Comparison of ENCODE assay signal across 18 mouse cellular contexts in the genomic region with DNA sequence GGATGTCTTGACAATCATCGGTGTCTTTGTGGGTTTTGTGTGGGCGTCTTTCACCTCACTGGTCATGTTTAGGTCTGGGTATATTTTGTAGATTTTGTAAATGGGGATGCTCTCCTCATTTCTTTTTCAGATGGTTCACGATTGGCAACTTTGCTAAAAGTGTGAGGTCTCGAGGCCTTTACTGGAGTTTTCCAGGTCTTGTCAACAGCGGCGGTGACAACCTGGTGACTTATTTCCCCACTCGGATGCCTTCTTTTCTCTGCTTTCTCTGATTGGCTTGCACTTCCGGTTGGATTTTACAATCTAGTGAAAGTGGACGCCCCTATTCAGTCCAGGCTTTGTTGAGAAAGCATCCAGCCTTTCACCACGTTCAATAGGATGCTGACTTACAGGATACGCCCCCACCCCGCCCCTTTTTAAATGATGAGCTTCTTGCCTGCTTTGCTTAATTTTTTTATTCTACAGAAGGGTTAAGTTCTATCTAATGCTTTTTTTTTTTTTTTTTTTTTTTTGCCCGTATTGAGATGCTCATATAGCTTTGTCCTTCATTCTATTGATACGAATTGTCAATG. TPM values are rescaled to one million over a fixed set of nuclear protein-coding genes. Genes with fewer than 3 reads are reported as not detected.
DNase-seq lines count a peak whose midpoint lies in the region; ATAC-seq and TF ChIP-seq lines count a peak whose summit lies in the region.
"Had no signal": no experiment of that assay in that cellular context is flagged by ENCODE, and none has a peak within 500 bp of the region (broad histone marks: within the 10 kb centered on the region; RNA-seq: fewer than 3 reads in every experiment).

No protein-coding gene starts in this region.

- 67% methylated on average over 14 of the region's 14 CpGs for WGBS in heart, postnatal 0 days

- no peaks in the 10 kb centered on the region for H3K4me1 ChIP-seq in heart, postnatal 0 days (ENCODE audit: control insufficient read depth, insufficient read depth)

- no peak for TF ChIP-seq CTCF in heart, postnatal 0 days (IDR thresholded peaks at IDR 0.05; ENCODE audit: low read depth)

- no peak for DNase-seq in heart, postnatal 0 days (ENCODE audit: low spot score)
- no peak for DNase-seq in heart, postnatal 36 days
- DNase-seq in CD4-positive helper T cell, adult 2 months (ENCODE audit: low read depth, low spot score), result peak; percentile 30
- no peak for DNase-seq in cerebellum, postnatal 36 days
- no peak for DNase-seq in ovary, adult 18-20 months (ENCODE audit: low spot score)
- DNase-seq: adrenal gland, adult 2 months; gastrocnemius, postnatal 14 days; heart, postnatal 14 days; left cerebral cortex, postnatal 4 days; lung, adult 18-20 months; spleen, adult 18-20 months had no signal

- intact Hi-C loops in heart, postnatal 36 days (cut with DNase I), result no loop called here

- no peak for ATAC-seq in heart, postnatal 0 days (ENCODE audit: insufficient read depth, low read depth)
- ATAC-seq in activated CD4-positive, CD25-positive, alpha-beta regulatory T cell, adult 4 months, result peak; percentile 71
- ATAC-seq in inflammation-experienced regulatory T-cells, adult 6 months, result peak; percentile 48
- ATAC-seq in granulocyte monocyte progenitor cell, adult 5-6 weeks (replicated peaks; ENCODE audit: poor library complexity, severe bottlenecking), result no peak
- ATAC-seq: intestine, postnatal 0 days had no signal

- H3K4me2 ChIP-seq in heart, postnatal 0 days (ENCODE audit: low read depth, low read length), result no peak overlapping the region
- H3K4me2 ChIP-seq: embryonic facial prominence, embryonic 15.5 days had no signal

- no peak for TF ChIP-seq EP300 in heart, postnatal 0 days (IDR thresholded peaks at IDR 0.05; ENCODE audit: low read depth)

- H3K9me3 ChIP-seq in heart, postnatal 0 days (replicated peaks; ENCODE audit: control insufficient read depth, low read length), result no peaks in the 10 kb centered on the region
- H3K9me3 ChIP-seq: embryonic facial prominence, embryonic 15.5 days; forebrain, embryonic 10.5 days; midbrain, embryonic 10.5 days had no signal

- H3K27me3 ChIP-seq in heart, postnatal 0 days (ENCODE audit: control insufficient read depth, insufficient read depth, low read length), result no peaks in the 10 kb centered on the region
- H3K27me3 ChIP-seq: embryonic facial prominence, embryonic 15.5 days had no signal

- H3K27ac ChIP-seq in heart, postnatal 0 days (ENCODE audit: low read depth), result peak overlapping the region; percentile 38; the same call in 1 of the 2 replicates
- H3K27ac ChIP-seq: embryonic facial prominence, embryonic 15.5 days; forebrain, embryonic 10.5 days; midbrain, embryonic 10.5 days had no signal

- H3K4me3 ChIP-seq in heart, postnatal 0 days (ENCODE audit: low read depth, low read length), result no peak overlapping the region
- H3K4me3 ChIP-seq: embryonic facial prominence, embryonic 15.5 days; forebrain, embryonic 10.5 days; midbrain, embryonic 10.5 days had no signal

- H3K36me3 ChIP-seq in heart, postnatal 0 days (replicated peaks; ENCODE audit: control insufficient read depth, insufficient read depth, low read length), result no peaks in the 10 kb centered on the region
- H3K36me3 ChIP-seq: embryonic facial prominence, embryonic 15.5 days; forebrain, embryonic 10.5 days; midbrain, embryonic 10.5 days had no signal

- H3K9ac ChIP-seq in heart, postnatal 0 days (replicated peaks; ENCODE audit: low read depth, low read length), result no peak overlapping the region
- H3K9ac ChIP-seq: embryonic facial prominence, embryonic 15.5 days had no signal

RNA-seq across cellular contexts. Expression of gene Mns1, which starts 48.3 kb away (rescaled TPM):
- total RNA-seq in heart, postnatal 0 days (2014; rRNA removed; ENCODE audit: low replicate concordance), result 1.1 and 2.3 TPM in 2 replicates
- polyA plus RNA-seq in heart, postnatal 0 days (2015; fragmentation: Nextera tagmentation; extraction: Ambion mirVana), result 4.7 and 5.1 TPM in 2 replicates
- total RNA-seq in heart, postnatal 36 days (2021), result under 1 TPM; 0.14 to 0.30 TPM
- 10 to 100 TPM; 20.7 to 23.6 TPM for polyA plus RNA-seq in activated CD4-positive, CD25-positive, alpha-beta regulatory T cell, adult 4 months (2017; shearing (Covaris generic))
- polyA plus RNA-seq in inflammation-experienced regulatory T-cells, adult 6 months (2017; shearing (Covaris generic)), result 10 to 100 TPM; 15.0 to 47.1 (median 15.9) TPM
- total RNA-seq in granulocyte monocyte progenitor cell, adult 5-6 weeks (2014; fragmentation: Nextera tagmentation), result 22.2 and 32.6 TPM in 2 replicates
- 54.5 and 87.7 TPM in 2 replicates for total RNA-seq in granulocyte monocyte progenitor cell, adult 5-6 weeks (2017)

Comparison
In these comparisons a context has a peak if more than half of its experiments do, and no peak if none do; other contexts are left out.
1. ATAC-seq: peak in activated CD4-positive, CD25-positive, alpha-beta regulatory T cell, adult 4 months (single experiment) and inflammation-experienced regulatory T-cells, adult 6 months (single experiment); none in heart, postnatal 0 days (single experiment) and granulocyte monocyte progenitor cell, adult 5-6 weeks (single experiment).